Mouse (Mus musculus) retina, embryonic 14.5 days (tissue): Measurements from ENCODE around the gene Tnmd.

Experiments used
- DNase-seq: peaks from one replicate; pipeline ENCODE4 v3.0.0-alpha.2; 2015; ENCODE audit warnings: low spot score

The Tnmd gene

GRCm38 (mm10) chrX:133850680-133851079 lies at the start of gene Tnmd:
Gene Tnmd, plus strand, starts transcription at chrX:133850980.
- no peak for DNase-seq

- no peak for DNase-seq
Measured at GRCm38 (mm10) chrX:133853637-133854036, 2.9 kb downstream of the Tnmd start.

- DNase-seq = no peak
Measured at GRCm38 (mm10) chrX:133869743-133870142, 19.0 kb downstream of the Tnmd start.

- no peak for DNase-seq
Measured at GRCm38 (mm10) chrX:133887308-133887707, 36.5 kb downstream of the Tnmd start.

- DNase-seq = no peak
Measured at GRCm38 (mm10) chrX:133888111-133888510, 37.3 kb downstream of the Tnmd start.

- DNase-seq = peak; percentile 86
Measured at GRCm38 (mm10) chrX:133898014-133898542, 47.3 kb downstream of the Tnmd start, which contains the start of gene Tspan6. Gene Tspan6, minus strand, starts transcription at chrX:133898429.

- no peak for DNase-seq
Measured at GRCm38 (mm10) chrX:133908261-133908660, 57.5 kb downstream of the Tnmd start, which contains the start of gene Srpx2. Gene Srpx2, plus strand, starts transcription at chrX:133908426.

- DNase-seq = no peak
Measured at GRCm38 (mm10) chrX:133911397-133912103, 60.8 kb downstream of the Tnmd start.

GRCm38 (mm10) chrX:133913006-133913405 lies 62.2 kb downstream of the Tnmd start:
- DNase-seq = no peak

GRCm38 (mm10) chrX:133914219-133914618 lies 63.4 kb downstream of the Tnmd start:
- DNase-seq = no peak
